24 mouse cellular contexts compared by ENCODE assay signal in the genomic region with DNA sequence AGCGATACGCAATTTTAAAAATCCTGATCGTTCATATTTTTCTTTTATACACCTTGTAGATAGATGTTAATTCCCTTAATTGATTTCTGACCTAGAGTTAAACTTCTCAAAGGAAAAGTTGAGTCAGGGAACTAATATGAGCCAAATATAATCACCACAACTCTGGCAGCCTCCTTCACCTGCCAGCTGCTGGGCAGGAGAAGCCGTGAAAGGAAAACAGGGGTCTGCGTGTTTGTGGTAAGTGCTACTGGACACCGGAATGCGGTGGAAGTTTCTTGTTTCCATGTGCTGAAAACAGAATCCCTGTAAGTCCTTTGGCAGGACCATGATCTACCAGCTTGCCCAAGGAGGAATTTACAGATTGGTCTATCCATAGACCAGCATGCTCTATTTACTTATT.
"Had no signal": no experiment of that assay in that cellular context is flagged by ENCODE, and none has a peak within 500 bp of the region (broad histone marks: within the 10 kb centered on the region; RNA-seq: fewer than 3 reads in every experiment).

No protein-coding gene starts in this region.

- H3K27ac ChIP-seq: gastrocnemius, adult 2 months; heart, embryonic 10.5 days; hindbrain, embryonic 10.5 days; hindbrain, embryonic 13.5 days; hindbrain, embryonic 15.5 days; hindbrain, postnatal 0 days; layer of hippocampus, adult 2 months; left cerebral cortex, adult 2 months; limb, embryonic 10.5 days; limb, embryonic 12.5 days; liver, embryonic 13.5 days had no signal

- H3K9me3 ChIP-seq: heart, embryonic 10.5 days; heart, embryonic 12.5 days; hindbrain, embryonic 10.5 days; hindbrain, embryonic 13.5 days; hindbrain, embryonic 15.5 days; limb, embryonic 10.5 days; limb, embryonic 12.5 days; liver, embryonic 13.5 days had no signal

- H3K4me3 ChIP-seq: gastrocnemius, adult 2 months; heart, embryonic 10.5 days; heart, embryonic 12.5 days; hindbrain, embryonic 10.5 days; hindbrain, embryonic 13.5 days; hindbrain, embryonic 15.5 days; layer of hippocampus, adult 2 months; left cerebral cortex, adult 2 months; limb, embryonic 10.5 days; limb, embryonic 12.5 days; liver, embryonic 13.5 days had no signal

- ATAC-seq: hindbrain, postnatal 0 days had no signal

- DNase-seq: gastrocnemius, adult 2 months; gastrocnemius, postnatal 10 days; gastrocnemius, postnatal 25 days; heart, adult 18-20 months; heart, postnatal 10 days; heart, postnatal 4 days; kidney, adult 18-20 months; kidney, adult 8-10 months; kidney, postnatal 10 days; kidney, postnatal 25 days; kidney, postnatal 4 days; liver; liver, embryonic 13.5 days had no signal

- H3K4me1 ChIP-seq: hindbrain, embryonic 10.5 days; hindbrain, embryonic 13.5 days; hindbrain, embryonic 15.5 days; limb, embryonic 10.5 days; limb, embryonic 12.5 days; liver, embryonic 13.5 days had no signal

- H3K36me3 ChIP-seq: heart, embryonic 10.5 days; heart, embryonic 12.5 days; hindbrain, embryonic 10.5 days; hindbrain, embryonic 13.5 days; hindbrain, embryonic 15.5 days; limb, embryonic 10.5 days; limb, embryonic 12.5 days; liver, embryonic 13.5 days had no signal

- H3K27me3 ChIP-seq: heart, embryonic 12.5 days; hindbrain, embryonic 13.5 days; hindbrain, embryonic 15.5 days; limb, embryonic 12.5 days; liver, embryonic 13.5 days had no signal

- H3K4me2 ChIP-seq: heart, embryonic 12.5 days; hindbrain, embryonic 13.5 days; hindbrain, embryonic 15.5 days; limb, embryonic 12.5 days; liver, embryonic 11.5 days; liver, embryonic 13.5 days had no signal

- H3K9ac ChIP-seq: heart, embryonic 12.5 days; hindbrain, embryonic 13.5 days; hindbrain, embryonic 15.5 days; limb, embryonic 12.5 days; liver, embryonic 13.5 days had no signal
